Mouse (Mus musculus) 3T3-L1 (cell line): Measurements from ENCODE around the gene Olfr44.

Experiments used
- DNase-seq: peaks from one replicate; pipeline ENCODE4 v3.0.0-alpha.2; 2015; ENCODE audit warnings: low read depth, low spot score

Olfr44 gene

DNA sequence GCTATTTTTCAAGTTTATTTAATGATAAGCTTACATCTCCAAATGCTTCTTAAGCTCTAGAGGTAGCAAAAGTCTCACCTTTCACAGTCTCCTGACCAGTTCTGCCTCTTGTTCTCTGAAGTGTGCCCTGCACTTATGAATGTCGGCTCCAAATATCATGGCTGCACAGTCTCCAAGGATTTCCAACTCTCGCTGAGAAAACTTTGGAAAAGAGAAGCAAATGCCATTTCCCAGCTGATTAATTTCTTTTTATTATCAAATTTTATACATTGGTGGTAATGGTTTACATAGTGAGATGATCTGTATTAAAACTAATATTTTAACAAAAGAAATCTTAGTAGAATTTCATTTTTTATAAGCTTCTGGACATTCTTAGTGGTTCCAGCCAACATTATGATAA, at the start of gene Olfr44:
Gene Olfr44, minus strand, starts transcription at position 101 of the 400 bp plus-strand sequence.
- DNase-seq, result no peak

DNA sequence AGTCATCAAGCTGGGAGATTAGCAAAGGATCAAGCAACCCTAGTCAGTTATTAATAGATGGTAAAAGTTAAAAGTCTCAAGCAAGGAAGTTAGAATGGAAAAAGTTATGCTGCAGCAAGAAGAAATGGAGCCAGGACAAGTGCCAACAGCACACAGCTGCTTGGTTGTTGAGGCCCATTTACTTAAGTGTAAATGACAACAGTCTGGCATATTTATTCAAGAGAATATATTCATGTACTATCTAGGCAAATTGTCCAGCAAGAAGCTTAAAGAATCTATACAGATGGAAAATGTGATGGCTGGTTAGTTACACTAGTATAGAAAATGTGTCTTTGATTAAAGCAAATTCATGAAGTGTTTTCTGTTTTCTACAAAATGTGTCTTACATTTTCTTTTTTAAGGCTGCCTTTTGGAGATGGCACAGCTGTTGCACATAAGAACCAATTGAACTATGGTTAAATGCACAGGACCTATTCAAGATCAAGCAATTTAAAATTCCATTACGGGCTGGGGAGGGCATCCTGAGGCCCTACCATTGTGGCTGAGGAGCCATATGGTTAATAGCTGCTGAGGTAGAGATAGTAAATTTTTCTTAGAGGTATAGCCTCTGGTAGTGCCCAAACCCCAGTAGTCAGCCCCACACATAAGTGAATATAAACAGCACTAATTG, 30.0 kb upstream of the Olfr44 start:
- DNase-seq, result no peak

DNA sequence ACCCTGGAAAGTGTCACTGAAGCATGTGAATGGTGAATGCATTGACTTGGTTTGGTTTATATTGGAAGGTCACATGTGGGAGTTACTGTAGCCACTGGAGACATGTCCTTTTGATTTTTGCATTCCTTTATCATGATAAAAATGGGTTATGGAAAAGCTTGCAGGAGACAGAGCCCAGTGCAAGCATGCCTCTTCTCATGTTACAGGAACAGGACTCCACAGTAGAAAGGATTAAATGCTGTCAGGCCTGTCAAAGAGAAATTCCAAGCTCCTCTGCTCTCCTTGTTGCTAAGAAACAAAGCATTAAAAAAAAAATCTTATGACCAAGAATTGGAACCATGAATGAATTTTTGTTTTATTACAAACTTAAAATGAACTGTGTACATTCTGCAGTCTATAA, 24.8 kb upstream of the Olfr44 start:
- DNase-seq, result no peak

DNA sequence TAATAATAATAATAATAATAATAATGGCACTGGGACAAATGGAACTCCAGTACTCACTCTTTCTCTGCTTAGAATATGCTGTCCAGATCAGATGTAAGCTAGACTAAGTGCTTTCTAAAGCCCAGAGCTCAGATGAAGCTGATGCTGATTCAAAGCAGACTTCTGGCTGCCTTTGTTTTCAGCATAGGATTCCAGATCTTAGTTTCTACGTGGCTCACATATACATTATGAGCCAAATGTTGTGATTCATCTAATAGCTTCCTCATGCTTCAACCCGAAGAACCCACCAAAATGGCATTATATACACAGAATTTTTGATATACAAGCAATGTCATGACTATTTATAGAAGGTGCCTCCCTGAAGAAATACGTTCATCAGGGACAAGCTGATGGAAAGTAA, 21.7 kb upstream of the Olfr44 start, which contains the start of gene Olfr957:
Gene Olfr957, minus strand, starts transcription at position 279 of the 400 bp plus-strand sequence.
- peak; percentile 4 for DNase-seq

DNA sequence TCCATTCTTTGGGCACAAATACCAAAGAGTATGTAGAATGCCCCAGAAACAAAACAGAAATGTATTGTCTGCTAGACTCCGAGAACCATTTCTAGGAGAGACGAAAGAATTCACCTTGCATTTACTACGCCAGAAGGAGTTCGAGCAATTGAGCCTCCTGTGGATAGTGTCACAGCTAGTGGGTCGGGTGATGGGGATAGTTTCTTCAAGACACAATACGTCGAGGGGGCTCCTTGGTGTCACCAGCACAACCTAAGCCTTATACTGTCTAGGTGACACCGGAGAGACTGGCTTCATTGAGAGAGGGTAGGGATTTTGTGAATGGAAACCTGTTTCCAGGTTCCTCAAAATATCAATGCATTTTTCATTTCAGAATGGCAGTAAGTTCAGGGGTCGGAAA, 15.6 kb upstream of the Olfr44 start:
- no peak for DNase-seq

DNA sequence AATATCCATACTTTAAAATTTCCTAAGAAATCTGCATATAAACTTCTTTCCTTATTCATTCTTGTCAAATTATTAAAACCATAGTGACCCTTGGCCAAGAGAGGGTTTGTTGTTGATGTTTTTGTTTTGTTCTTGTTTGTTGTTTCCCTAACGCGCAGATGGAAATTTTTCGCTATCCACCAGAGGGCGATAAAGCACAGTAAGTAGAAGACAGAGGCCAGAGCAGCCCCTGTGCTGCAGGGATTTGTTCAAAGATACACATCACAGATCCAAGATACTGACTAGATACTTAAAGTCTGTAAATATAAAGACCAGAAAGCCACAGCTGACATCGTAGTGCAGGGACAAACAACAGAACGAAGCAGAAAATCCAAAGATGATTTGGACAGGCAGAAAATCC, 15.2 kb upstream of the Olfr44 start:
- peak; percentile 60 for DNase-seq

DNA sequence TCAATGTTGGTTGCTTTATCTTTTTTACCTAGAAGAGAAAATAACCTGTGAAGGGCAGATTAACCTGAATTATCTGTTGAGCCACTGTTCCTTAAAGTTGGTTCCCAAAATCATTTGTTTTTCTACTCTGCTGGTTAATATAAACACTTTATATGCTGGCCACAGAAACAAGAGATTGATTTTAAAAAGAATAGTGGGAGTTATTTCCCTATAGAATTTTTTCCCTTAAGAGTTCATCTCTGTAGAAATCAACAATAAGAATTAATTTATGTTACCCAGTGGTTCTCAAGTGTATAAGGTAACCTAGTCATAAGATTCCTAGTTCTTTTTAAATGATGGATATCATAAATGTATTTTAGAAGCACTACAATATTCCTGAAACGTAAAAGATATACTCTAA, 22.0 kb downstream of the Olfr44 start, which contains the start of gene Olfr955:
Gene Olfr955, minus strand, starts transcription at position 101 of the 400 bp plus-strand sequence.
- DNase-seq, result no peak

DNA sequence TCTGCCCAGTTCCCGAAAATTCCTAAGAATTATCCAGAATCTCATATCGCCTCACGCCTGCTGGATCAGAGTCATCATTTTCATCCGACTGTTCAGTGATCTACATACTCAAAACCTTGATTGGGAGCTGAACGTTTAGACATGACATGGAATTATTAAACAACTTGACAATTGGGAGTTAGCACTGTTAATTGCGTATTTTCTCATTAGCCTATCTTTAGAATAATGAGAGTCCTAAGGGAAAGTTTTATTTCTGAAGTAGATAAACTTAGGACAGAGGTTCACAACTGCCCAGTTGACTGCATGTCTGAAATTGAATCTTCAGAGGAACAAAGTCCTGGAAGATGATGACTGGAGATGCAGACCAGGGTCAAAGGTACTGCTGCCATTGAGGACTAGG, 37.4 kb downstream of the Olfr44 start, which contains the start of gene Olfr954:
Gene Olfr954, plus strand, starts transcription at position 301 of the 400 bp plus-strand sequence.
- no peak for DNase-seq
